Comparison of ENCODE assay signal across 8 mouse cellular contexts in the genomic region with DNA sequence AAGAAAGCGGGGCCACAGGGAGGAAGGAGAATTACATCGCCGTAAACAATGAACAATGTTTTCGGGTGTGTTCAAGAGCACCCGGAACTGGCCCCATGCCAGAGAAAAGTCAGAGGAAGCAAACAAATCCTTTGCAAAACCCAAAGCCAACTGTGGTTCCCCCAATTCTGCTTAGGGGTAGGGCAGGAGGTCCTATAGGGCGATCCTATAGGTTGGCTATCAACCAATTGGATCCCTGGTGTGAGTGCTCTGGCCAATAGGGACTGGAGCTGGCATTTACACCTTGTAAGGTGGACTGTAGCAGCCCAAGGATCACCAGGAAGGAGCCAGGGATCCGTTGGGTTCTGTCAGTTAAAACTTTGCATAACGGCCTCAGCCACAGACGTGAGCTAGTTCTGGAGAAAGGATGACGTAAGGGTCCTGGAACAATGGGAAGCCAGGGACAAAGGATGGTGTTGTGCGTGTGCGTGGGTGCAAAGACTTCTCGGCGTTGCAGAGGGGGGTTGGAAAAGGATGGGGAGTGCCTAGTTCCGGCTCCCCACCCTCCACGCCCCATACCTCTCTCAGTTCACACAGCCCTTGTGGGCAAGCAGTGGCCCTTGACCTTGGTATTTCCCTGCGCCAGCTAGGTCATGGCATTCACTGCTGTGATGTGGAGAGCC. TPM values are rescaled to one million over a fixed set of nuclear protein-coding genes. Genes with fewer than 3 reads are reported as not detected.
DNase-seq lines count a peak whose midpoint lies in the region; ATAC-seq and TF ChIP-seq lines count a peak whose summit lies in the region.

No protein-coding gene starts in this region.

- no peaks in the 10 kb centered on the region for H3K9me3 ChIP-seq in midbrain, embryonic 13.5 days
- no peaks in the 10 kb centered on the region for H3K9me3 ChIP-seq in midbrain, postnatal 0 days (ENCODE audit: low read length)
- H3K9me3 ChIP-seq in forebrain, embryonic 15.5 days: no peaks in the 10 kb centered on the region
- H3K9me3 ChIP-seq in neural tube, embryonic 13.5 days: no peaks in the 10 kb centered on the region

- no peak overlapping the region for H3K4me3 ChIP-seq in midbrain, embryonic 13.5 days (replicated peaks)
- H3K4me3 ChIP-seq in midbrain, postnatal 0 days (ENCODE audit: low read depth, low read length): no peak overlapping the region
- no peak overlapping the region for H3K4me3 ChIP-seq in forebrain, embryonic 15.5 days
- H3K4me3 ChIP-seq in neural tube, embryonic 13.5 days: no peak overlapping the region

- peak overlapping the region; percentile 23 for H3K4me2 ChIP-seq in midbrain, embryonic 13.5 days (replicated peaks)
- H3K4me2 ChIP-seq in midbrain, postnatal 0 days (ENCODE audit: low read depth, low read length, poor library complexity, severe bottlenecking): no peak overlapping the region
- H3K4me2 ChIP-seq in forebrain, embryonic 15.5 days (replicated peaks): no peak overlapping the region
- peak overlapping the region; percentile 34 for H3K4me2 ChIP-seq in neural tube, embryonic 13.5 days

- no peaks in the 10 kb centered on the region for H3K27me3 ChIP-seq in midbrain, embryonic 13.5 days
- no peaks in the 10 kb centered on the region for H3K27me3 ChIP-seq in midbrain, postnatal 0 days (ENCODE audit: insufficient read depth, low read length)
- H3K27me3 ChIP-seq in forebrain, embryonic 15.5 days: no peaks in the 10 kb centered on the region
- no peaks in the 10 kb centered on the region for H3K27me3 ChIP-seq in neural tube, embryonic 13.5 days

- no peaks in the 10 kb centered on the region for H3K36me3 ChIP-seq in midbrain, embryonic 13.5 days
- H3K36me3 ChIP-seq in midbrain, postnatal 0 days (ENCODE audit: insufficient read depth, low read length): no peaks in the 10 kb centered on the region
- no peaks in the 10 kb centered on the region for H3K36me3 ChIP-seq in forebrain, embryonic 15.5 days
- H3K36me3 ChIP-seq in neural tube, embryonic 13.5 days: no peaks in the 10 kb centered on the region

- H3K27ac ChIP-seq in midbrain, embryonic 13.5 days: no peak overlapping the region
- H3K27ac ChIP-seq in midbrain, postnatal 0 days (ENCODE audit: low read depth, low read length): no peak overlapping the region
- H3K27ac ChIP-seq in forebrain, embryonic 15.5 days (replicated peaks): no peak overlapping the region
- no peak overlapping the region for H3K27ac ChIP-seq in neural tube, embryonic 13.5 days (replicated peaks)

- no peak for TF ChIP-seq CTCF in midbrain, postnatal 0 days (IDR thresholded peaks at IDR 0.05)

- 37% methylated on average over 17 of the region's 17 CpGs for WGBS in midbrain, embryonic 13.5 days
- WGBS in midbrain, postnatal 0 days: 38% methylated on average over 17 of the region's 17 CpGs
- WGBS in forebrain, embryonic 15.5 days: 29% methylated on average over 17 of the region's 17 CpGs
- WGBS in neural tube, embryonic 13.5 days: 40% methylated on average over 17 of the region's 17 CpGs

- H3K4me1 ChIP-seq in midbrain, embryonic 13.5 days (replicated peaks): peaks cover 4% of the 10 kb centered on the region; the same call in 1 of the 2 replicates
- no peaks in the 10 kb centered on the region for H3K4me1 ChIP-seq in midbrain, postnatal 0 days (ENCODE audit: insufficient read depth, low read length)
- peaks cover 6% of the 10 kb centered on the region; the same call in 1 of the 2 replicates for H3K4me1 ChIP-seq in forebrain, embryonic 15.5 days
- H3K4me1 ChIP-seq in neural tube, embryonic 13.5 days (replicated peaks): peaks cover 10% of the 10 kb centered on the region

- DNase-seq in midbrain, postnatal 0 days (ENCODE audit: low spot score): no peak
- peak; percentile 47 for DNase-seq in kidney, postnatal 14 days
- no peak for DNase-seq in right cerebral cortex, postnatal 36 days (ENCODE audit: low spot score in 2 of 2)
- no peak for DNase-seq in left cerebral cortex, adult 18-20 months (ENCODE audit: low spot score in 2 of 2)
- DNase-seq in thymus, postnatal 25 days: no peak

- H3K9ac ChIP-seq in midbrain, embryonic 13.5 days (replicated peaks): no peak overlapping the region
- no peak overlapping the region for H3K9ac ChIP-seq in midbrain, postnatal 0 days (replicated peaks; ENCODE audit: low read length, poor library complexity, severe bottlenecking)
- 0 out of 2 replicates have a peak overlapping the region, but pooled peaks have one; percentile 6 for H3K9ac ChIP-seq in forebrain, embryonic 15.5 days (replicated peaks)
- peak overlapping the region; percentile 43; the same call in 1 of the 2 replicates for H3K9ac ChIP-seq in neural tube, embryonic 13.5 days

- 0 out of 2 replicates have a peak, but pooled peaks have one; percentile 45 for ATAC-seq in midbrain, embryonic 13.5 days
- no peak for ATAC-seq in midbrain, postnatal 0 days (ENCODE audit: low FRiP score)
- ATAC-seq in forebrain, embryonic 15.5 days (replicated peaks): no peak
- peak; percentile 47; the same call in 1 of the 2 replicates for ATAC-seq in neural tube, embryonic 13.5 days (ENCODE audit: low read depth)

RNA-seq across cellular contexts. Expression of gene Clic4, which starts 34.5 kb away (rescaled TPM):
- 95.1 and 108 TPM in 2 replicates for polyA plus RNA-seq in midbrain, embryonic 13.5 days (2015; fragmentation: Nextera tagmentation; extraction: Ambion mirVana)
- 47.4 and 55.5 TPM in 2 replicates for total RNA-seq in midbrain, postnatal 0 days (2014; rRNA removed)
- polyA plus RNA-seq in midbrain, postnatal 0 days (2015; fragmentation: Nextera tagmentation; extraction: Ambion mirVana): 38.0 and 38.6 TPM in 2 replicates
- 114 and 116 TPM in 2 replicates for polyA plus RNA-seq in forebrain, embryonic 15.5 days (2015; fragmentation: Nextera tagmentation; extraction: Ambion mirVana)
- 76.3 and 84.4 TPM in 2 replicates for polyA plus RNA-seq in neural tube, embryonic 13.5 days (2015; fragmentation: Nextera tagmentation; extraction: Ambion mirVana)
- 10 to 100 TPM; 30.2 to 35.7 TPM for total RNA-seq in left cerebral cortex, adult 18-20 months (2021)

RNA-seq across cellular contexts. Expression of gene Srrm1, which starts 46.0 kb away (rescaled TPM):
- polyA plus RNA-seq in midbrain, embryonic 13.5 days (2015; fragmentation: Nextera tagmentation; extraction: Ambion mirVana): 211 and 246 TPM in 2 replicates
- 40.1 and 48.3 TPM in 2 replicates for total RNA-seq in midbrain, postnatal 0 days (2014; rRNA removed)
- polyA plus RNA-seq in midbrain, postnatal 0 days (2015; fragmentation: Nextera tagmentation; extraction: Ambion mirVana): 142 and 173 TPM in 2 replicates
- 202 and 208 TPM in 2 replicates for polyA plus RNA-seq in forebrain, embryonic 15.5 days (2015; fragmentation: Nextera tagmentation; extraction: Ambion mirVana)
- 195 and 229 TPM in 2 replicates for polyA plus RNA-seq in neural tube, embryonic 13.5 days (2015; fragmentation: Nextera tagmentation; extraction: Ambion mirVana)
- 100 to 1,000 TPM; 131 to 132 TPM for total RNA-seq in left cerebral cortex, adult 18-20 months (2021)

Comparison
In these comparisons a context has a peak if more than half of its experiments do, and no peak if none do; other contexts are left out.
1. ATAC-seq: peak in midbrain, embryonic 13.5 days (single experiment) and neural tube, embryonic 13.5 days (single experiment); none in midbrain, postnatal 0 days (single experiment) and forebrain, embryonic 15.5 days (single experiment).
2. H3K4me2 ChIP-seq: peak in midbrain, embryonic 13.5 days (single experiment) and neural tube, embryonic 13.5 days (single experiment); none in midbrain, postnatal 0 days (single experiment) and forebrain, embryonic 15.5 days (single experiment).
3. H3K9ac ChIP-seq: peak in forebrain, embryonic 15.5 days (single experiment) and neural tube, embryonic 13.5 days (single experiment); none in midbrain, embryonic 13.5 days (single experiment) and midbrain, postnatal 0 days (single experiment).